ENCODE assay signal across 8 mouse cellular contexts in the genomic region with DNA sequence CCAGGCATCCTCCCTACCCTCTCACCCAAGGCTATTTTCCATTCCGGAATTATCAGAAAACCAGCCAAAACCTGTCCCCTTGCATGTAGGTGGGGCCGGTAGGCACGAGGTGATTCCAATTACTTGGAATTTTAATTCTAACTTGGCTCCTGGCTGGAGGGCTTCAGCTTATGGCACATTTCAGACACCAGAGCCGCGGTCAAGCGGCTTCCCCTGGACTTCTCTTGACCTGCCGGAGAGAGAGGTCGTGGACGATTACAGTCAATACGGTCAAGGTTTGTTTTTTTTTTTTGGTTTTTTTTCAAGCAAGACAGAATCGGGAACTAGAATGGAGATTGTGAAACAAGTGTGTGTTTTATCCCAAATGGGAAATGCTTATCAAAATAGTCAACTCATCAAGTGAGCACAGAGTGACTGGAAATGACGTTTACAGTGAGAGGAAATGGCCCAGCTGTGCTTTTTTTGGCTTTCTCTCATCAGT. TPM values are rescaled to one million over a fixed set of nuclear protein-coding genes. Genes with fewer than 3 reads are reported as not detected.
A peak's percentile ranks its signal among the peaks of the same experiment; 100 is the strongest.
DNase-seq lines count a peak whose midpoint lies in the region; ATAC-seq and TF ChIP-seq lines count a peak whose summit lies in the region.

No protein-coding gene starts in this region.

- WGBS in heart, postnatal 0 days = 49% methylated on average over 12 of the region's 12 CpGs

- ATAC-seq in heart, postnatal 0 days (ENCODE audit: insufficient read depth, low read depth) = no peak

- no peak overlapping the region; the same call in 1 of the 2 replicates for H3K4me2 ChIP-seq in heart, postnatal 0 days (ENCODE audit: low read depth, low read length)

- H3K9me3 ChIP-seq in heart, postnatal 0 days (replicated peaks; ENCODE audit: control insufficient read depth, low read length) = peaks cover 9% of the 10 kb centered on the region; the same call in 1 of the 2 replicates

- H3K9ac ChIP-seq in heart, postnatal 0 days (replicated peaks; ENCODE audit: low read depth, low read length) = no peak overlapping the region

- no peaks in the 10 kb centered on the region; the same call in 1 of the 2 replicates for H3K4me1 ChIP-seq in heart, postnatal 0 days (ENCODE audit: control insufficient read depth, insufficient read depth)

- peak; percentile 7 for DNase-seq in embryo, embryonic 10 days (ENCODE audit: low spot score)
- DNase-seq in embryo, embryonic 9.5 days (ENCODE audit: extremely low spot score) = no peak
- DNase-seq in left cerebral cortex, postnatal 10 days (ENCODE audit: extremely low spot score in 1 of 2, low spot score in 2 of 2) = peak; percentile 27 to 40
- no peak for DNase-seq in left cerebral cortex, postnatal 36 days (ENCODE audit: low spot score in 2 of 2)
- peak; percentile 63 for DNase-seq in adrenal gland, adult 2 months
- DNase-seq in heart, postnatal 0 days (ENCODE audit: low spot score) = peak; percentile 56
- peak; percentile 17 for DNase-seq in retina, postnatal 1 day
- no peak for DNase-seq in cerebellum, adult 9-10 months

- no peak for TF ChIP-seq EP300 in heart, postnatal 0 days (IDR thresholded peaks at IDR 0.05; ENCODE audit: low read depth)

- no peak overlapping the region for H3K27ac ChIP-seq in heart, postnatal 0 days (ENCODE audit: low read depth)

- H3K4me3 ChIP-seq in heart, postnatal 0 days (ENCODE audit: low read depth, low read length) = no peak overlapping the region; the same call in 1 of the 2 replicates

- no peak for TF ChIP-seq CTCF in heart, postnatal 0 days (IDR thresholded peaks at IDR 0.05; ENCODE audit: low read depth)

- peaks cover 14% of the 10 kb centered on the region for H3K36me3 ChIP-seq in heart, postnatal 0 days (replicated peaks; ENCODE audit: control insufficient read depth, insufficient read depth, low read length)

- intact Hi-C loops in left cerebral cortex, postnatal 10 days (cut with DNase I) = no loop called here
- intact Hi-C loops in left cerebral cortex, postnatal 36 days (cut with DNase I) = loop anchor here (5.0 kb wide), 2 partner anchors 184 to 649 kb away; no protein-coding TSS in a partner anchor

- peaks cover 38% of the 10 kb centered on the region; the same call in 1 of the 2 replicates for H3K27me3 ChIP-seq in heart, postnatal 0 days (ENCODE audit: control insufficient read depth, insufficient read depth, low read length)

RNA-seq across cellular contexts. Expression of a gene that starts 28.6 kb away (rescaled TPM):
- 100 to 1,000 TPM; 164 to 223 TPM for total RNA-seq in left cerebral cortex, postnatal 10 days (2021)
- 100 to 1,000 TPM; 169 to 228 TPM for total RNA-seq in left cerebral cortex, postnatal 36 days (2021)
- total RNA-seq in adrenal gland, adult 2 months (2021) = 100 to 1,000 TPM in 1 of 2 experiments, 10 to 100 TPM in 1; 67.4 to 241 TPM
- 957 and 2,016 TPM in 2 replicates for polyA plus RNA-seq in adrenal gland, adult 2 months (2012; rRNA removed)
- 0.88 and 16.5 TPM in 2 replicates for total RNA-seq in heart, postnatal 0 days (2014; rRNA removed; ENCODE audit: low replicate concordance)
- polyA plus RNA-seq in heart, postnatal 0 days (2015; fragmentation: Nextera tagmentation; extraction: Ambion mirVana) = 32.6 and 63.9 TPM in 2 replicates

Comparison
In these comparisons a context has a peak if more than half of its experiments do, and no peak if none do; other contexts are left out.
1. DNase-seq: peak in embryo, embryonic 10 days (single experiment), left cerebral cortex, postnatal 10 days (2 of 2), adrenal gland, adult 2 months (single experiment), heart, postnatal 0 days (single experiment) and retina, postnatal 1 day (single experiment); none in embryo, embryonic 9.5 days (single experiment), left cerebral cortex, postnatal 36 days (0 of 2) and cerebellum, adult 9-10 months (single experiment).